Mouse (Mus musculus): ENCODE measurements around the gene Atxn2. TPM values are rescaled to one million over a fixed set of nuclear protein-coding genes. Genes with fewer than 3 reads are reported as not detected.
"Not testable (repeated sequence)": the region's sequence is repeated elsewhere in the genome, so short reads cannot be mapped to it uniquely, and the experiment has no call there.

Atxn2 gene
- polyA plus RNA-seq, 1 experiment from 2014 or later: 102 TPM

DNA sequence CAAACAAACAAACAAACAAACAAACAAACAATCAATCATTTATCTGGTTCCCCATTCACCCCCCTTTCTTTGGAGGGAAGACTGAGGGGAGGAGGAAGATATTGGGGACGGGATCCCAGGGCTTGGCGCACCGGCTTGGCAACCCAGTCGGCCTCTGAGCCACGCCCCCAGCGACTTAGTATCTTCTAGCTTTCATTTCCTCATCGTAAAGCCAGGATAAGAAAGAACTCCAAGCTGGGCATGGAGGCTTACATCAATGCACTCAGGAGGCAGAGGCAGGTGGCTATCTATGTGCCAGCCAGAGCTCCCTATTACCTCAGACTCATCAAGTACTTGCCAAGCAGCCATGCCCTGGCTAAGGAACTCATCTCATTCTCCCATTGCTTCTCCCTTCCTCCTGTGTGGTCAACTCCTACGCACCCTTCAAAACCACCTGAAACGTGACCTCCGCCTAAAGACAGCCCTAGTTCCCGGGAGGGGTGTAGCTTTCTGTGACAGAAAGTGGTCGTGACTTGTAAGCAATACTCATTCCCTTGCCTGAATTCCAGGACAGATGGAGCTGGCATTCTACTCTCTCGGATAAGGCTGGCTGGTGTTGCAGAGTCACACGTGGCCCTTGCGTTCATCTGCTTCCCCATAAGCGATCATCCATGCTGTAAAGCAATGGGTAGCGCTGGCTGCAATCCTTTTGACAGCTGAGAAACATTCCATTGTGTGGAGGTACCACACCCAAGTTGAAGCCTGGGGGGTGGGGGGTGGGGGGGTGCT lies 132.2 kb downstream of the Atxn2 start:
- 14% methylated on average over 17 of the region's 17 CpGs for WGBS
- Histone ChIP-seq H3K4me3 (peak overlapping the region; percentile 43; the same call in 1 of the 2 replicates), H3K27me3 (peaks cover 59% of the 10 kb centered on the region), H3K9me3 (replicated peaks) (no peaks in the 10 kb centered on the region), H3K36me3 (no peaks in the 10 kb centered on the region), H3K4me1 (peaks cover 17% of the 10 kb centered on the region), H3K27ac (no peak overlapping the region), H3K4me2 (replicated peaks) (peak overlapping the region; percentile 77), H3K9ac (no peak overlapping the region)
- no peak for ATAC-seq (ENCODE audit: low FRiP score)

DNA sequence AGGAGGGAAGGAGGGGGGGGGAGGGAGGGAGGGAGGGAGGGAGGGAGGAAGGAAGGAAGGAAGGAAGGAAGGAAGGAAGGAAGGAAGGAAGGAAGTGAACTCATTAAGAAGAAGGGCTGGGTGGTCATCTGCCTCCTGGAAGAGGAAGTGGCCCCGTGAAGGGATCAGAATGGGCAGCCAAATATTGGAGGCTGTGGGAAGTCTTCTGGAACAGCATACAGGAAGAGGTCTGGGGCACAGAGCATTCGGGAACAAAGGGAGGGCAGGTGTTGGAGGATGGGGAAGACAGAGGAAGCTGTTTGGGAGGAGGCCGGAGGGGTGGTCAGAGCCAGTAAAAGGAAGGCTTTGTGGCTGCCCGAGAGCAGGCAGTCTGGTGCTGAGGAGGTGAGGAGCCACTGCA lies 134.2 kb downstream of the Atxn2 start:
- H3K27ac ChIP-seq: no peak overlapping the region
- 49% methylated on average over 4 of the region's 4 CpGs for WGBS
- H3K27me3 ChIP-seq: peaks cover 46% of the 10 kb centered on the region
- no peak overlapping the region for H3K9ac ChIP-seq
- no peak overlapping the region for H3K4me3 ChIP-seq
- H3K4me2 ChIP-seq (replicated peaks): no peak overlapping the region
- H3K36me3 ChIP-seq: no peaks in the 10 kb centered on the region
- H3K9me3 ChIP-seq (replicated peaks): no peaks in the 10 kb centered on the region
- peaks cover 20% of the 10 kb centered on the region for H3K4me1 ChIP-seq
- no peak for ATAC-seq (ENCODE audit: low FRiP score)

GRCm38 (mm10) chr5:121846322-121846721 lies 135.2 kb downstream of the Atxn2 start:
- Histone ChIP-seq H3K27ac (no peak overlapping the region), H3K9ac (no peak overlapping the region), H3K4me1 (peaks cover 30% of the 10 kb centered on the region), H3K9me3 (replicated peaks) (no peaks in the 10 kb centered on the region), H3K36me3 (0 out of 2 replicates have a peak, but pooled peaks cover 3% of the 10 kb centered on the region), H3K27me3 (peaks cover 43% of the 10 kb centered on the region), H3K4me2 (replicated peaks) (no peak overlapping the region), H3K4me3 (no peak overlapping the region)
- ATAC-seq (ENCODE audit: low FRiP score): no peak
- 84% methylated on average over 11 of the region's 11 CpGs for WGBS

- peaks cover 28% of the 10 kb centered on the region for H3K4me1 ChIP-seq
- H3K27me3 ChIP-seq: peaks cover 34% of the 10 kb centered on the region
- not testable (repeated sequence) for H3K9ac ChIP-seq; H3K9me3 ChIP-seq (replicated peaks); H3K4me3 ChIP-seq; H3K27ac ChIP-seq; ATAC-seq (ENCODE audit: low FRiP score); H3K4me2 ChIP-seq (replicated peaks)
- 75% methylated on average over 3 of the region's 3 CpGs for WGBS
- H3K36me3 ChIP-seq: peaks cover 12% of the 10 kb centered on the region
Measured at GRCm38 (mm10) chr5:121847269-121847668, 136.1 kb downstream of the Atxn2 start.

DNA sequence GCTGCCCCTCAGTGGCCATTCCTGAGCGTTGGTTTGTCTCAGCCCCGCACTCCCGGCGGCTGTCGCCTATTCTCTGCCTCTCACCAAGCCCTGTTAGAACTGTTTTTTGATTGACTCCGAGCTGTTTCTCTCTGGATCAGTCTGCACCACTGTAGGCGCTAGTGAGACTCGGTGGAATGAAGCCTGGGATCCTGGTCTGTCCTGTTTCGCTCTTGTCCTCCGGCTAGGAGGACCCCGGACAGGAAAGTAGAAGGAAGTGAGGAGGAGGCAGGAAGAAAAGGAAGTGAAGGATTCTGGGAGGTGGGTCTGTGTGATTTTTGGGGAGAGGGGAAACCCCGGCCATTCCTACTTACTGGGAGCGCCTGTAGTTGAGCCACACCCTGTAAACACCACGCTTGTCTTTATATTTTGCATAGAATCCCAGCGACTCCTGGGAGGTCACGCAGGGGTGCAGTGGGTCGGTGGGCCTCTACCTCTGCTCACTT lies 136.9 kb downstream of the Atxn2 start:
- H3K27me3 ChIP-seq: peaks cover 26% of the 10 kb centered on the region
- ATAC-seq (ENCODE audit: low FRiP score): peak; percentile 50; the same call in 1 of the 2 replicates
- peak overlapping the region; percentile 65 for H3K4me2 ChIP-seq (replicated peaks)
- H3K36me3 ChIP-seq: peaks cover 20% of the 10 kb centered on the region
- H3K4me1 ChIP-seq: peaks cover 26% of the 10 kb centered on the region
- peak overlapping the region; percentile 70 for H3K27ac ChIP-seq
- no peaks in the 10 kb centered on the region for H3K9me3 ChIP-seq (replicated peaks)
- WGBS: under 1% methylated on average over 17 of the region's 17 CpGs
- peak overlapping the region; percentile 80 for H3K4me3 ChIP-seq
- peak overlapping the region; percentile 58 for H3K9ac ChIP-seq

- Histone ChIP-seq H3K27me3 (peaks cover 19% of the 10 kb centered on the region), H3K36me3 (peaks cover 27% of the 10 kb centered on the region), H3K27ac (peak within 1 kb of the TSS; percentile 70), H3K9ac (peak within 1 kb of the TSS; percentile 85), H3K4me1 (peaks cover 33% of the 10 kb centered on the region), H3K4me2 (replicated peaks) (peak within 1 kb of the TSS; percentile 65), H3K9me3 (replicated peaks) (no peaks in the 10 kb centered on the region), H3K4me3 (peak within 1 kb of the TSS; percentile 80)
- under 1% methylated on average over 25 of the region's 42 CpGs for WGBS
- ATAC-seq (ENCODE audit: low FRiP score): peak; percentile 88
Measured at GRCm38 (mm10) chr5:121848743-121849142, 137.6 kb downstream of the Atxn2 start, which contains the start of gene Pheta1. Gene Pheta1 (plus strand): TSS chr5:121848984.

DNA sequence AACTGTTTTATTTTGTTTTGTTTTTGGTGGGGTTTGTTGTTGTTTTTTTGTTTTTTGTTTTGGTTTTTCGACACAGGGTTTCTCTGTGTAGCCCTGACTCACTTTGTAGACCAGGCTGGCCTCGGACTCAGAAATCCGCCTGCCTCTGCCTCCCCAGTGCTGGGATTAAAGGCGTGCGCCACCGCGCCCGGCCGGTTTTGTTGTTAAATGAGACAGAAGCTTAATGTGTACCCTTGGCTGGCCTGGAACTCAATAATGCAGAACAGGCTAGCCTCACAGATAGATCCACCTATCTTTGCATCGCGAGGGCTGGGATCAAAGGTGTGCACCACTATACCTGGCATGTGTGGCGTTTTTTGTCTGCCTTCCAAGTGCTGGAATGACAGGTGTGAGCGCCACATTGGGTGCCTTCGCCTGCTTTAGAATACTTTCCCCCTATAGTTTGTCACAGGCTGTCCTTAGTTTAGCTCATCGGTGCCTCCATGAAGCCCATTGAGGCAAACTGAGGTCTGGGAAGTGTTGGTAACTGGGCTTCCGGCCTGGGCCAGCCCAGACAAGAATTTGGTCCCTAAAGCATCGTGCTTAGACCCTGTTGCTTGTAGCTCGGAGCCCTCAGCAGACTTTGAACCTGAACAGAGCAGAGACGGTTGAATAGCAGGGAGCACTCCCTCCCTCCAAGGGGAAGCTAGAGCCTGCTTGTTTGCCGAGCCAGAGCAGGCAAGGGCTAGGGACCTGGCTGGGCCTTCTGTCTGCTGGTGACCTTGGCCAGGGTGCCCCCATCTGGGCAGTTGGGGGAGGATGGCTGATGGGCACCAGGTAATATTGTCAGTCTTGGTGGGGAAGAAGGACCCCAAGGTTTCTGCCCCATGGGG lies 138.6 kb downstream of the Atxn2 start:
- Histone ChIP-seq H3K9ac (peak overlapping the region; percentile 85), H3K4me1 (peaks cover 43% of the 10 kb centered on the region), H3K27me3 (peaks cover 11% of the 10 kb centered on the region), H3K27ac (peak overlapping the region; percentile 25; the same call in 1 of the 2 replicates), H3K36me3 (peaks cover 32% of the 10 kb centered on the region), H3K4me2 (replicated peaks) (peak overlapping the region; percentile 65), H3K9me3 (replicated peaks) (no peaks in the 10 kb centered on the region), H3K4me3 (peak overlapping the region; percentile 80)
- 43% methylated on average over 20 of the region's 20 CpGs for WGBS
- ATAC-seq (ENCODE audit: low FRiP score): no peak

DNA sequence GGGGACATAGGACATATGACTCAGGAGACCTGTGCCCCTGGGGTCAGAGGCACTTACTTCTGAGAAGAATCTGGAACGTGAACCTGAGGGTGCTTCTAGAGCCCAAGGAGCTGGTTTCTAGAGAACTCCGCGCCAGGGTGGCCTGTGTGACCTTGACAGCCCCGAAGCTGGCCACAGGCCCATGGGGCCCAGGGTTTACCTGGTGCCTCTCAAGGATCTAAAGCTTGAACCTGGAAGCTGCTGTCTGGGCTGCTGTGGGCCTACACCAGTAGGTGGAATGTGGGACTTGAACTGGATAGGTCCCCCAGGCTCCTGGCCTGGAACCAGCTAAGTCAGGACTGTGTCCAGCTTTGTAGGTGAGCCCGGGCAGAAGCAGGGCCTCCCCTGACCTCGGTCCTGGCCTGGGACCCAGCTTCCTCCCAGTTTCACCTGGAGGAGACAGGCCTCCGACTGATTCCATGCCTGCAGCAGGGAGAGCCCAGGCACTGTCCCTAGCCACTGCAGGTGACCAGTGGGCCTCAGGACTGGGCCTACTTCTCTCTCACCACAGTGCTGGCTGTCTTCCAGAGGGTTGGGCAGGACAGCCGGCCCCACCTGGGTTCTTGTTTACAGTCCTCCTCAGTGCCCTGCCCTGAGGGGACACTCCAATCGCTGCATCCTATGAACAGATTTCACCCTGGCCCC lies 142.4 kb downstream of the Atxn2 start:
- WGBS: 83% methylated on average over 9 of the region's 9 CpGs
- Histone ChIP-seq H3K4me1 (peaks cover 40% of the 10 kb centered on the region), H3K27ac (peak overlapping the region; percentile 55; the same call in 1 of the 2 replicates), H3K4me3 (no peak overlapping the region), H3K9me3 (replicated peaks) (no peaks in the 10 kb centered on the region), H3K36me3 (peaks cover 42% of the 10 kb centered on the region), H3K27me3 (no peaks in the 10 kb centered on the region), H3K4me2 (replicated peaks) (no peak overlapping the region), H3K9ac (peak overlapping the region; percentile 38; the same call in 1 of the 2 replicates)
- 0 out of 2 replicates have a peak, but pooled peaks have one; percentile 21 for ATAC-seq (ENCODE audit: low FRiP score)

DNA sequence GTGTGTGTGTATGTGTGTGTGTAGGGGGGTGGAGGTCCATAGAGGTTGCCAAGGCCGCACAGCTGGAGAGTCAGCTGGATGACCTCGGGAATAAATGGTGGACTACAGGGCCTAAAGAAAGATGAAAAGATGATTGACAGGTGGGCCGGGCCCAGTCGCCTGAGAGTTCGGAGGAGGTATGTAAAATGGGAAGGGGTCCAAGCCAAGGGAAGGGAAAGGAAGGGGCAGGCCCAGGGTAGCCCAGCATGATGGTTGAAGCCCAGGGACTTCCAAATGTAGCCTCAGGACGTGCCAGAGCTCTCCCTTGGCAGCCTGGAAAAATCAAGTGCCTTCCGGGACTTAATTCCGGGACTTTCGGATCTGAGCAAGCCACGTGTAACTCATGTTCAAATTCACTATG lies 143.6 kb downstream of the Atxn2 start:
- Histone ChIP-seq H3K4me2 (replicated peaks) (no peak overlapping the region), H3K9me3 (replicated peaks) (no peaks in the 10 kb centered on the region), H3K27ac (no peak overlapping the region), H3K4me3 (no peak overlapping the region), H3K36me3 (peaks cover 49% of the 10 kb centered on the region), H3K9ac (no peak overlapping the region), H3K27me3 (no peaks in the 10 kb centered on the region), H3K4me1 (peaks cover 36% of the 10 kb centered on the region)
- no peak; the same call in 1 of the 2 replicates for ATAC-seq (ENCODE audit: low FRiP score)
- WGBS: 53% methylated on average over 10 of the region's 10 CpGs

DNA sequence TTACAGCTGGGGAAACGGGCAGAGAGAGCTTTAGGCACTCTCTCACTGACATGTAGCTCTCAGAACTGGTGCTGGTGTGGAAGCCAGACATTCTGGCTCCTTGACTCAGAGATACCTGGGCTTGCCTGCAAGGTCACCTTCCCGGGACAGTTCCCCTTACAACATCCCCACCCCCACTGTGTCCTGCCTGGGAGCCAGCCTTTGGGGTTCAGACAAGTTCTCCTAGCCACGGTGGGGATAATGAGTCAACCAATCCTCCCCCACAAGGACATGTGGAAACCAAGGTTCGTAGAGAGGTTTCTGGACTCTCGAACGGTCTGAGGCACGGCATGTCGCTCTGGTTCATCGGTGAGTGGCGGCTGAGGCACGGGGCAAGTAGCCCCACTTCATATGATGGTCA lies 145.6 kb downstream of the Atxn2 start:
- H3K27ac ChIP-seq: no peak overlapping the region
- H3K36me3 ChIP-seq: peaks cover 58% of the 10 kb centered on the region
- H3K27me3 ChIP-seq: no peaks in the 10 kb centered on the region

DNA sequence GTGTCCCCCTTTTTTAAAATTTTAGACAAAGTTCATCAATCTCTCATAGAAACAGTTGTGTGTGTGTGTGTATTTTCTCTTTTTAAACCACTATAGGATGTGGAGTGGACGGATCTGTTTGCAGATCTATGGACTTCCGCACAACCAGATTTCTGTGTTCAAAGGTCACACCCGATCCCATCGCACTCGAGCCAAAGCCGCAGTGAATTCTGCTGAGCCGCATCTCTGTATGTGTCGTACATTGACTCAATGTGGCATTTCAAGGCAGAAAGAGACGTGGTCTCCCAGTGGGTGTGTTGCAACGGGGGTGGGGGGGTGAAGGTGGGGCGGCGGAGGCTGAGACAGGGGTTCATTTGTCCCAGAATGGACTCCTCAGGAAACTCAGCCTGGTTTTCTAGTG lies 147.3 kb downstream of the Atxn2 start:
- no peak for ATAC-seq (ENCODE audit: low FRiP score)
- H3K36me3 ChIP-seq: peaks cover 43% of the 10 kb centered on the region
- no peaks in the 10 kb centered on the region for H3K27me3 ChIP-seq
- H3K4me2 ChIP-seq (replicated peaks): no peak overlapping the region
- H3K4me3 ChIP-seq: no peak overlapping the region
- no peak overlapping the region for H3K27ac ChIP-seq
- peaks cover 15% of the 10 kb centered on the region for H3K4me1 ChIP-seq
- WGBS: 89% methylated on average over 12 of the region's 12 CpGs
- H3K9ac ChIP-seq: no peak overlapping the region
- peaks cover 8% of the 10 kb centered on the region; the same call in 1 of the 2 replicates for H3K9me3 ChIP-seq (replicated peaks)

More for the DNA sequence above, 145.6 kb downstream of the Atxn2 start:
- WGBS: 85% methylated on average over 11 of the region's 11 CpGs
- peaks cover 20% of the 10 kb centered on the region for H3K4me1 ChIP-seq
- no peak overlapping the region for H3K4me3 ChIP-seq
- no peak overlapping the region for H3K9ac ChIP-seq
- H3K9me3 ChIP-seq (replicated peaks): peaks cover 8% of the 10 kb centered on the region; the same call in 1 of the 2 replicates
- no peak overlapping the region for H3K4me2 ChIP-seq (replicated peaks)
- no peak for ATAC-seq (ENCODE audit: low FRiP score)
